Mouse (Mus musculus): ENCODE results near the gene Itprip. TPM values are rescaled to one million over a fixed set of nuclear protein-coding genes. Genes with fewer than 3 reads are reported as not detected.
"Not testable (repeated sequence)": the region's sequence is repeated elsewhere in the genome, so short reads cannot be mapped to it uniquely, and the experiment has no call there.

Gene Itprip
- polyA plus RNA-seq, 1 experiment: 21.1 TPM

- no peak overlapping the region for H3K4me3 ChIP-seq (ENCODE audit: insufficient read depth, low read length)
- TF ChIP-seq POLR2A (IDR thresholded peaks at IDR 0.05; ENCODE audit: low read depth, low read length) (no peak), CTCF (IDR thresholded peaks at IDR 0.05; ENCODE audit: borderline replicate concordance, insufficient read depth, low read length) (no peak)
- H3K4me1 ChIP-seq (ENCODE audit: control insufficient read depth, insufficient read depth, low read length): peaks cover 5% of the 10 kb centered on the region; the same call in 1 of the 2 replicates
- no peak overlapping the region for H3K27ac ChIP-seq (ENCODE audit: insufficient read depth, low read length)
Measured at GRCm38 (mm10) chr19:47862581-47862980, 56.5 kb downstream of the Itprip start.

GRCm38 (mm10) chr19:47859180-47859579 is 59.9 kb downstream of the Itprip start:
- TF ChIP-seq POLR2A (IDR thresholded peaks at IDR 0.05; ENCODE audit: low read depth, low read length) (no peak), CTCF (IDR thresholded peaks at IDR 0.05; ENCODE audit: borderline replicate concordance, insufficient read depth, low read length) (no peak)
- peaks cover 8% of the 10 kb centered on the region; the same call in 1 of the 2 replicates for H3K4me1 ChIP-seq (ENCODE audit: control insufficient read depth, insufficient read depth, low read length)
- H3K4me3 ChIP-seq (ENCODE audit: insufficient read depth, low read length): no peak overlapping the region
- H3K27ac ChIP-seq (ENCODE audit: insufficient read depth, low read length): no peak overlapping the region

- no peak overlapping the region for H3K4me3 ChIP-seq (ENCODE audit: insufficient read depth, low read length)
- H3K4me1 ChIP-seq (ENCODE audit: control insufficient read depth, insufficient read depth, low read length): peaks cover 8% of the 10 kb centered on the region; the same call in 1 of the 2 replicates
- TF ChIP-seq CTCF (IDR thresholded peaks at IDR 0.05; ENCODE audit: borderline replicate concordance, insufficient read depth, low read length) (no peak), POLR2A (IDR thresholded peaks at IDR 0.05; ENCODE audit: low read depth, low read length) (no peak)
- H3K27ac ChIP-seq (ENCODE audit: insufficient read depth, low read length): peak overlapping the region; percentile 29
Measured at GRCm38 (mm10) chr19:47857957-47858942, 60.8 kb downstream of the Itprip start.

- Histone ChIP-seq H3K4me1 (ENCODE audit: control insufficient read depth, insufficient read depth, low read length) (peaks cover 16% of the 10 kb centered on the region), H3K27ac (ENCODE audit: insufficient read depth, low read length) (peak within 1 kb of the TSS; percentile 96), H3K4me3 (ENCODE audit: insufficient read depth, low read length) (peak within 1 kb of the TSS; percentile 95)
- TF ChIP-seq CTCF (IDR thresholded peaks at IDR 0.05; ENCODE audit: borderline replicate concordance, insufficient read depth, low read length) (no peak), POLR2A (IDR thresholded peaks at IDR 0.05; ENCODE audit: low read depth, low read length) (peak; percentile 99)
Measured at GRCm38 (mm10) chr19:47854796-47855783, 64.0 kb downstream of the Itprip start, which contains the start of gene Gsto1. TSS of gene Gsto1 (plus strand) at chr19:47854970.

- Histone ChIP-seq H3K4me3 (ENCODE audit: insufficient read depth, low read length) (peak overlapping the region; percentile 23), H3K4me1 (ENCODE audit: control insufficient read depth, insufficient read depth, low read length) (peaks cover 16% of the 10 kb centered on the region), H3K27ac (ENCODE audit: insufficient read depth, low read length) (peak overlapping the region; percentile 96)
- no peak; the same call in 1 of the 2 replicates for TF ChIP-seq POLR2A (IDR thresholded peaks at IDR 0.05; ENCODE audit: low read depth, low read length)
- TF ChIP-seq CTCF (IDR thresholded peaks at IDR 0.05; ENCODE audit: borderline replicate concordance, insufficient read depth, low read length): no peak
Measured at GRCm38 (mm10) chr19:47853951-47854795, 64.9 kb downstream of the Itprip start.

- Histone ChIP-seq H3K27ac (ENCODE audit: insufficient read depth, low read length) (peak overlapping the region; percentile 96), H3K4me1 (ENCODE audit: control insufficient read depth, insufficient read depth, low read length) (peaks cover 13% of the 10 kb centered on the region; the same call in 1 of the 2 replicates), H3K4me3 (ENCODE audit: insufficient read depth, low read length) (no peak overlapping the region)
- TF ChIP-seq POLR2A (IDR thresholded peaks at IDR 0.05; ENCODE audit: low read depth, low read length) (no peak), CTCF (IDR thresholded peaks at IDR 0.05; ENCODE audit: borderline replicate concordance, insufficient read depth, low read length) (no peak)
Measured at GRCm38 (mm10) chr19:47853053-47853452, 66.0 kb downstream of the Itprip start.

GRCm38 (mm10) chr19:47852131-47852530 is 67.0 kb downstream of the Itprip start:
- not testable (repeated sequence) for H3K4me3 ChIP-seq (ENCODE audit: insufficient read depth, low read length); H3K4me1 ChIP-seq (ENCODE audit: control insufficient read depth, insufficient read depth, low read length)
- peak overlapping the region; percentile 37; the same call in 1 of the 2 replicates for H3K27ac ChIP-seq (ENCODE audit: insufficient read depth, low read length)

- H3K4me1 ChIP-seq (ENCODE audit: control insufficient read depth, insufficient read depth, low read length): peaks cover 8% of the 10 kb centered on the region; the same call in 1 of the 2 replicates
- TF ChIP-seq CTCF (IDR thresholded peaks at IDR 0.05; ENCODE audit: borderline replicate concordance, insufficient read depth, low read length) (no peak), POLR2A (IDR thresholded peaks at IDR 0.05; ENCODE audit: low read depth, low read length) (no peak)
- no peak overlapping the region for H3K27ac ChIP-seq (ENCODE audit: insufficient read depth, low read length)
Measured at GRCm38 (mm10) chr19:47849735-47850134, 69.4 kb downstream of the Itprip start.

More at GRCm38 (mm10) chr19:47849735-47850134, 69.4 kb downstream of the Itprip start:
- no peak overlapping the region for H3K4me3 ChIP-seq (ENCODE audit: insufficient read depth, low read length)

Other genes starting within 250 kb of the Itprip start
- 0.23 and 0.52 TPM in 2 replicates for gene Col17a1, start 227.2 kb downstream of the Itprip start, polyA plus RNA-seq (2011; ENCODE audit: insufficient read length, low read depth, missing spikeins)
- gene Sfr1, start 187.6 kb downstream of the Itprip start, polyA plus RNA-seq (2011; ENCODE audit: insufficient read length, low read depth, missing spikeins): 197 and 217 TPM in 2 replicates
- gene Gsto1, start 64.3 kb downstream of the Itprip start, polyA plus RNA-seq (2011; ENCODE audit: insufficient read length, low read depth, missing spikeins): 340 and 673 TPM in 2 replicates
- gene Gsto2, start 53.8 kb downstream of the Itprip start, polyA plus RNA-seq (2011; ENCODE audit: insufficient read length, low read depth, missing spikeins): 0.98 and 3.5 TPM in 2 replicates
- not detected in 2 replicates for gene Cfap43, start within 50 bp of the Itprip start, polyA plus RNA-seq (2011; ENCODE audit: insufficient read length, low read depth, missing spikeins)
- not detected in 2 replicates for gene Cfap58, start 18.4 kb upstream of the Itprip start, polyA plus RNA-seq (2011; ENCODE audit: insufficient read length, low read depth, missing spikeins)